Mouse (Mus musculus) layer of hippocampus, adult 6 months (tissue): ENCODE results near the gene Spata32. TPM values are rescaled to one million over a fixed set of nuclear protein-coding genes. Genes with fewer than 3 reads are reported as not detected.

Source experiments
- long read RNA-seq, 2 experiments: library from polyadenylated mRNA; unstranded; transcript quantifications; one replicate each; pipeline ENCODE4 v2.0.0; 2019 to 2020
- polyA plus RNA-seq: library from polyadenylated mRNA; unstranded; fragments of <200 nt; fragmentation: Nextera tagmentation; gene quantifications from 2 replicates; pipeline ENCODE4 v1.2.3, GENCODE M21; 2021

Spata32 gene
- 0.18 and 0.45 TPM in 2 replicates for polyA plus RNA-seq
- long read RNA-seq, experiment 1 = 0 reads
- long read RNA-seq, experiment 2, partial matches to known transcripts = 1 of 2 reads
- long read RNA-seq, experiment 2, other reads (novel, unspliced or antisense) = 1 of 2 reads

GRCm38 (mm10) chr11:103217790-103218516 is at the start of gene Spata32:
TSS of gene Spata32 (minus strand) at chr11:103218432.

GRCm38 (mm10) chr11:103267346-103268219 is 49.4 kb upstream of the Spata32 start, which contains the start of gene Map3k14:
TSS of gene Map3k14 (minus strand) at chr11:103267472.

GRCm38 (mm10) chr11:103208458-103208857 is 9.8 kb downstream of the Spata32 start, which contains the start of gene 1700023F06Rik:
TSS of gene 1700023F06Rik (minus strand) at chr11:103208558.

GRCm38 (mm10) chr11:103170494-103171285 is 47.5 kb downstream of the Spata32 start, which contains the start of gene Fmnl1:
TSS of gene Fmnl1 (plus strand) at chr11:103171107.

Other genes starting within 250 kb of the Spata32 start
- gene Nmt1, start 190.2 kb downstream of the Spata32 start, polyA plus RNA-seq = 331 and 373 TPM in 2 replicates
- gene Dcakd, start 190.1 kb downstream of the Spata32 start, polyA plus RNA-seq = 30.5 and 36.4 TPM in 2 replicates
- 2.1 and 3.0 TPM in 2 replicates for gene Plcd3, start 116.8 kb downstream of the Spata32 start, polyA plus RNA-seq
- gene Acbd4, start 116.8 kb downstream of the Spata32 start, polyA plus RNA-seq = 42.3 and 42.4 TPM in 2 replicates
- gene Hexim1, start 102.2 kb downstream of the Spata32 start, polyA plus RNA-seq = 8.4 and 9.1 TPM in 2 replicates
- gene Hexim2, start 86.0 kb downstream of the Spata32 start, polyA plus RNA-seq = 5.6 and 6.3 TPM in 2 replicates
- 12.1 and 14.0 TPM in 2 replicates for gene Fmnl1, start 47.3 kb downstream of the Spata32 start, polyA plus RNA-seq
- gene 1700023F06Rik, start 9.9 kb downstream of the Spata32 start, polyA plus RNA-seq = 1.5 and 2.3 TPM in 2 replicates
- 0.35 and 0.48 TPM in 2 replicates for gene Map3k14, start 49.0 kb upstream of the Spata32 start, polyA plus RNA-seq
- 7.1 and 8.5 TPM in 2 replicates for gene Arhgap27, start 145.3 kb upstream of the Spata32 start, polyA plus RNA-seq
- 3.7 and 4.1 TPM in 2 replicates for gene Plekhm1, start 194.3 kb upstream of the Spata32 start, polyA plus RNA-seq